Mouse (Mus musculus) c-Kit-negative CD71-positive TER-119-positive erythroid progenitor cells, embryonic 14.5 days (primary cell): Measurements from ENCODE around the gene Atp2b2.

Experiments
- DNase-seq: peaks from one replicate; pipeline ENCODE4 v3.0.0-alpha.2; 2013; ENCODE audit warnings: low read depth, low spot score

The Atp2b2 gene

DNA sequence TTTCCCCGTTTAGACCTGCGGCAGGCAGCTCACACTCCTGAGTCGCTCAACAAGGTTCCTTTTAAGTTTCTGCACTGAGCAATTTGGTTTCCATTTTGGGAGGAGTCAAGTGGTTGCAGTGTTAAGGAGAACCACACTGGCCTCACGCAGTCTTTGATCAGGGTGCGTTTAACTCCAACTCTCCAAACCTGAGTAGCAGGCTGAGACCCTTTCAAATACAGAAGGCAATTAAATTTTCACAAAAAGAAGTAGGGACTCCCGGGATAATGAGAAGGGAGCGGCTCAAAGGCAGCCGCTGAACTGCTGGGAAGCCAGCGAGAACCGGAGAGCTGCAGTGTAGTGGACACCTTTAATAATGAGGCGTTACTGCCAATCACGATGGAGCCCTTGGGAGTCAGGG lies 100.1 kb downstream of the Atp2b2 start:
- no peak for DNase-seq

- DNase-seq = no peak
Measured at GRCm38 (mm10) chr6:113941324-113941723, 101.1 kb downstream of the Atp2b2 start.

DNA sequence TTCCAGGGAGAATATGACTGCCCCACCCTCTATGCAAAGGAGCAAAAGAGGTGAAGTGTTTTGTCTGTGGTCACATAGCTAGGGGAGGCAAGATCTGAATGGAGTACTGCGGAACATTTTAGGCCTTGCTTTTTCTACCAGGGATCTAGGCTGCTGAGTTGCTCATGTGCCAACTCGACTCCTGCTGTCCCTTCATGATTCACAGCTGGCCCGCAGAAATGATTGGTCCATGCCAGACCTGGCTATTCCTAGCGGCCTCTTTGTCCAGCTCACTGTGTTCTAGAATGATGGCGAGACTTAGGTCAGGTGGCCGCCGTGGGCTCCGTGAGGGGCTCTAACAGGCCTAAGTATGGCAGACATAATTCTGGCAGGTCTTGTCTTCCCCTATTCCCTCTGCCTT lies 103.0 kb downstream of the Atp2b2 start:
- DNase-seq = no peak

DNA sequence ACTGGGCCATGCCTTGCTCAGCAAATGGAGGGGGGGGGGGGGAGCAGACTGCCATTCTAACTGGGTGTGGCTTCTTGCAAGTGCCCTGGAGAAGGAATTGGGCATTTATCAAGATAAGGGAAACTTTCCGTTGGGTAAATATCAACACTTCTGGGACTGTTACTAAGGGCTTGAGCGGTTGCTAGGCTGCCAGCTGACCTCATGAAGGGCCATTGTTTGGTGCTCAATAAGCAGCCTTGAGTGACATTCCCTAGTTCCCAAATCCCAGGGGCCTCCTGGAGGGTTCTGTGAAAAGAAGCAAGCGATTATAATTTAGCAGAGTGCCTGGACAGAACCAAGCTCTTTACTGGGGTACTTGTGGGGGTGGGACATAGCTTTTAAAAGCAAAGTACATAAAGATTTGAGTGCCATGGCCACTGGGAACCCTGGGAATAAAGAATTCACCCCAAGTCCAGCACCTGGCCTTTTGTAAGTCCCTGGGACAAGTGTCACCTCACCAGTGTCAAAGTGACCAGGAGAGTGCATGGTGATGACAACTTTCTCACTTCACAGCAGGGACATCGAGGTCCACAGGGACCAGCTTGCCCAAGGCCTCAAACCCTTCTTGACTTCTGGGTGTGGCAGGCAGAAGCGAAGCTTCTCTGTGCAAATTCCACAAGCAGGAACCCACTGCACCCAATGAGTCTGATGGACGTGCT lies 105.5 kb downstream of the Atp2b2 start:
- no peak for DNase-seq

DNA sequence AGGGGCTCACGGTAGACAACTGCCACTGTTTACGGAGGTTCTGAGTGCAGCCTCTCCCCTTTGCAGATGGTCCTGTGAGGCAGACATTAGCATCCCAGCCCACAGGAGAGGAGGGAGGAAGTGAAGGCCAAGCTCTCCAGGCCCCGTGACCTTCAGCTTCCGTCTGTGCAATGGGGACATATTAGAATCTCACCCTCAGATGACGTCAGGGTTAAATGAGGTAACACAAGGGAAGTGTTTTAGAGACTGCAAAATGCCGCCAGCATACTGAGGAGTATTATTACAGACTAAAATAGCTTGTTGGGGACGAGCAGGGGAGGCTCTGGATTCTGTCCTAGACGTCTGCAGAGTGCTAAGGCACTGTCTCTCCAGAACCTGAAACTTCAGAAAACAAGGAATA lies 106.3 kb downstream of the Atp2b2 start:
- DNase-seq = no peak

- no peak for DNase-seq
Measured at GRCm38 (mm10) chr6:113934692-113935091, 107.7 kb downstream of the Atp2b2 start.

- DNase-seq = no peak
Measured at GRCm38 (mm10) chr6:113933261-113934151, 108.9 kb downstream of the Atp2b2 start.

GRCm38 (mm10) chr6:113929191-113929875 lies 113.1 kb downstream of the Atp2b2 start:
- DNase-seq = no peak

- no peak for DNase-seq
Measured at GRCm38 (mm10) chr6:113923249-113923648, 119.2 kb downstream of the Atp2b2 start.

- DNase-seq = no peak
Measured at GRCm38 (mm10) chr6:113920466-113920865, 121.9 kb downstream of the Atp2b2 start.

DNA sequence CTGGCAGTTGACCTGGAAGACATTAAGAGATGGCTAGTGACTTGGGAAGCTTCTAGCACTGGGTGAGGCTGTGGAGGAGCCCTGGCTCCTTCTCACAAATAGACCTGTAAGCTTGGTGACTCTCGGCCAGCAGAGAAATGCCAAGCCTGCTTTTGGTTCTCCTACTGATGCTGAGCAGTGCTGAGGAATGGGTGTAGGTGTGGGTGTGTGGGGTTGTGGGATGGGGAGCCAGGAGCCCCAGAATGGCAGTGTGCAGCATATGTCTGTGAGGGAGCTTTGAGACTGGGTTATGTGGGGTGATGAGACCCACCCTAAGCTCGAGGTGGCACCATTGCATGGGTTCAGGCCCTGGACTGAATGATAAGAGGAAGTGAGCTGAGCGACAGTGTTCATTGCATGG lies 129.7 kb downstream of the Atp2b2 start:
- no peak for DNase-seq

GRCm38 (mm10) chr6:113911094-113911493 lies 131.3 kb downstream of the Atp2b2 start:
- DNase-seq = no peak

GRCm38 (mm10) chr6:113910411-113911055 lies 131.9 kb downstream of the Atp2b2 start:
- DNase-seq = no peak

GRCm38 (mm10) chr6:113909836-113910235 lies 132.6 kb downstream of the Atp2b2 start:
- no peak for DNase-seq

DNA sequence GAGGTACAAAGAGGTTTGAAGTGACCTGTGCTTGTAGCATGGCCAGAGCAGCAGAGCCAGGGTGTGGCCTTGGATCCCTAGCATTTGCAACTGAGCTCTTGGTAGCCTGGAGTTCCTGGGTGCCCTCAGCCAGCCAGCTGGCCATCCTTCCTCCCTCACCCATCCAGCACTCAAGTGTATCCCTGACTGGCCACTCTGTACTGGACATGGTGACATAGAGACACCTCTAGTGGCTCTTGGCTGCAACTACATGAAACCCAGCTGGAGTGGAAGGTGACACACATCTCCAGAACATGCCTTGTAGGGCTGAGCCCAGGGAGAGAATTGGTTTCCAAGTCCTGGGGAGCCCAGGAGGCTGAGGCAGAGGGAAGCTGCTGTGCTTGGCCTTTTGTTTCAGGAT lies 134.3 kb downstream of the Atp2b2 start:
- DNase-seq = no peak

- no peak for DNase-seq
Measured at GRCm38 (mm10) chr6:113904406-113904805, 138.0 kb downstream of the Atp2b2 start.

- DNase-seq = no peak
Measured at GRCm38 (mm10) chr6:113896023-113896422, 146.4 kb downstream of the Atp2b2 start.

DNA sequence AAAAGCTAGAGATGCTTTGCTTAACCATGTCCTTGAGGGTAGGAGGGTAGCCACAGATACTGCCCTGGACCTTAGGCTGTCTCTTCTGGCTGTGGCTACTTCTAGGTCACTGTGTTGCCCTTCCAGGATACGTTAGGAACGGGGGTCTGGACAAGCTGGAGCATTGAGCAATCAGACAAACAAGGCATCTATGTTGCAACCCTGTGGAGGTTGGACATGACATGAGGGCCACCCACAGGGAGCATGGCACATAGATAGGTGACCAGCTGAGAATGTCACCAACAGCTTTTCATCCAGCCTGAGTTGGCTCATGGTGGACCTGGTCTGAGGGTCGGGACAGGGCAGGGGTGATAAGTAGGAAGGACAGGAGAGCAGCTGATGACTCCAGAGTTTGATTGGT lies 148.4 kb downstream of the Atp2b2 start:
- DNase-seq = no peak

DNA sequence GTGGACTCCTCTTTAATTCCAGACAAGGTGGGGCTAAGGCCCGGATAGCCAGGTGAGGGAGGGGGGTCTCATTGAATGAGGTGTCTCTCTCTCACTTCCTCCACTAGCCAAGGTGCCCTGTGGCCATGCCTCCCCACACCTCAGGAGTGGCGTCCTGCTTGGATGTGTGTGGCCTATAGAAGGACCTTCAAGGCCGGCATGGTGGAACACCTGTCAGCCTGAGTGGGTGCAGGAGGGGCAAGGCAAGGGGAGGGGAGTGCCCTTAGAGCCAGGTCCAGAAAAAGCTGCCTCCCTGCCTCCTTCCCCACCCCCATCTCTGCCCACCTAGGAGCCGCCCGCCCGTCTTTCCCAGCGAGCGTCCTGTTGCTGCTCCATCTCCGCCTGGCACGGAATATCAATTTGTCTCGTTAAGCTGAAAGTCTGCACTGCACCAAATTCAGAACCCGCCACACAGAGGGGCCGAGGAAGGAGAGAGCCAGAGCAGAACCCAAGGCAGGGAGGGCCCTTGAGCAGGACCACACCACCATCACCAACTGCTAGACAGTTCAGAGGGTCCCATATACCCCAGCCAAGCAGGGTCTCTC lies 150.2 kb downstream of the Atp2b2 start:
- DNase-seq = no peak

- DNase-seq = no peak
Measured at GRCm38 (mm10) chr6:113891225-113891967, 151.0 kb downstream of the Atp2b2 start.

DNA sequence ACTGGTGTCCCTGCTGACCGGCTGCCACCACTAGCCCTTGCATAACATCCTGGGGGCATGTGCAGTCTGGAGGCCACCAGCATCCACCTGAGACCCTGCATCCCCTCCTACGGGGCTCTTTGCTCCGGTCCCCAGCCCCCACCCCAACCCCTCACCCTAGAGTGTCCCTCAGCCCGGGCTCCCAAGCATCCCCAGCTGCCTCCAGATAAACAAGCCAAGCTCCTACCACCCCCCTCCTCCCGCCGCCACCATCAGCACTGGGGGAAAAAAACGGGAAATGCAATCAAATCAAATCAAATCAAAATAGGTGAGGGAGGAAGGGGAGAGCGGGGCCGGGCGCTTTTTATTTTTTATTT lies 151.6 kb downstream of the Atp2b2 start:
- no peak for DNase-seq
